Mouse (Mus musculus): ENCODE results near the gene Sgta. TPM values are rescaled to one million over a fixed set of nuclear protein-coding genes. Genes with fewer than 3 reads are reported as not detected.

Sgta gene
- polyA plus RNA-seq, 1 experiment from 2014 or later, result 262 TPM

DNA sequence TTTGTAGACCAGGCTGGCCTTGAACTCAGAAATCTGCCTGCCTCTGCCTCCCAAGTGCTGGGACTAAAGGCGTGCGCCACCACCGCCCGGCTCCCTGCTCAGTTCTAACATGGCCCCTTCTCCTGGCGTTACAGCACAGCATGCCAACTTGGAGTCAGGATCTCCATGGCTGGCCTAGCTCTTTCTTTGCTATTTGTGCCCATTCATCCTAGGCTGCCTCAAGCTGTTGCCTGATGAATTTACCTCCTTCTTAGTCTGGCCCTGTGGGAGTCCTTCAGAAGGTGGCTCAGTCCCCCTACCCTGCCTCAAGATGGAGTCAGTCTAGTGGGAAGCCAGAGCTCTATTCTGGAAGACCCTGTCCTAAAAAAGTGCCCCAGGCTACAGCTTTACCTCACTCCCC is 33.1 kb downstream of the Sgta start:
- Histone ChIP-seq H3K36me3 (ENCODE audit: control insufficient read depth, insufficient read depth, low read length) (peaks cover 3% of the 10 kb centered on the region; the same call in 1 of the 2 replicates), H3K27ac (ENCODE audit: low read depth, low read length) (no peak overlapping the region), H3K9me3 (ENCODE audit: control insufficient read depth, low read length) (no peaks in the 10 kb centered on the region), H3K4me2 (ENCODE audit: low read depth) (no peak overlapping the region), H3K27me3 (ENCODE audit: control insufficient read depth, insufficient read depth, low read length) (peaks cover 22% of the 10 kb centered on the region), H3K4me3 (ENCODE audit: low read depth, low read length) (no peak overlapping the region), H3K4me1 (ENCODE audit: control insufficient read depth, insufficient read depth, low read length) (peaks cover 3% of the 10 kb centered on the region; the same call in 1 of the 2 replicates), H3K9ac (ENCODE audit: low read length) (no peak overlapping the region)
- ATAC-seq (ENCODE audit: insufficient read depth, low FRiP score, low TSS enrichment) (no peak), DNase-seq (ENCODE audit: low spot score) (no peak)
- 95% methylated on average over 5 of the region's 5 CpGs for WGBS

DNA sequence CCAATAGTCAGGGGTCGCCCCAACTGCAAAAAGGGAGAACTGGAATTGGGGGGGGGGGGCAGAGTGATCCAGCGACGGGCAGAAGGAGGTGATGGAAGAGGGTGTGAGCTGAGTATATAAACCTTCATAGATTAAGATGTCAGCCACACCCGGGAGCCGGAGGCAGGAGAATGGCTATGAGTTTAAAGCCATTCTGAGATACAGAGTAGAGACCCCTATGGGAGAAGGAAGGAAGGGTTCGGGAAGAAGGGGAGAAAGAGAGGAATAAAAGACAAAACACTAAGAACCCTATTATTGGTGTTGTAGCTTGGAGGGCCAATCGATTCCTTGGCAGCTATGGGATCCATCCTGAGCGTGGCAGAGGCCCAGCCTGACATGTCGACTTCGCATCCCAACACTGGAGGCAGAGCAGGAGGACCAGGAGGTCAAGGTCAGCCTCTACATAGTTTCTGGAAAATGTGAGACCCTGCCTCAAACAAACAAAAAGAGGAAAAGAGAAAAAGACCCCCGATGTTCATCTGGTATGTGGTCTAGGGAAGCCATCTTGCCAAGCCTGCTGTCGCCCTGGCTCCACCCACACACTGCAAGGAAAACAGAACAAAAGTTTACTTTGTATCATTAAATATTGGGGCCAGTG is 34.2 kb downstream of the Sgta start, which contains the start of gene Diras1:
TSS of gene Diras1 (minus strand) at position 24 of the 637 bp plus-strand sequence.
- Histone ChIP-seq H3K27me3 (ENCODE audit: control insufficient read depth, insufficient read depth, low read length) (peaks cover 26% of the 10 kb centered on the region), H3K9me3 (ENCODE audit: control insufficient read depth, low read length) (no peaks in the 10 kb centered on the region), H3K4me2 (ENCODE audit: low read depth) (peak within 1 kb of the TSS; percentile 61), H3K9ac (ENCODE audit: low read length) (peak within 1 kb of the TSS; percentile 63), H3K4me1 (ENCODE audit: control insufficient read depth, insufficient read depth, low read length) (peaks cover 3% of the 10 kb centered on the region; the same call in 1 of the 2 replicates), H3K36me3 (ENCODE audit: control insufficient read depth, insufficient read depth, low read length) (no peaks in the 10 kb centered on the region), H3K27ac (ENCODE audit: low read depth, low read length) (no peak within 1 kb of the TSS), H3K4me3 (ENCODE audit: low read depth, low read length) (peak within 1 kb of the TSS; percentile 34)
- WGBS, result 52% methylated on average over 12 of the region's 12 CpGs
- no peak for ATAC-seq (ENCODE audit: insufficient read depth, low FRiP score, low TSS enrichment)
- no peak for DNase-seq (ENCODE audit: low spot score)

DNA sequence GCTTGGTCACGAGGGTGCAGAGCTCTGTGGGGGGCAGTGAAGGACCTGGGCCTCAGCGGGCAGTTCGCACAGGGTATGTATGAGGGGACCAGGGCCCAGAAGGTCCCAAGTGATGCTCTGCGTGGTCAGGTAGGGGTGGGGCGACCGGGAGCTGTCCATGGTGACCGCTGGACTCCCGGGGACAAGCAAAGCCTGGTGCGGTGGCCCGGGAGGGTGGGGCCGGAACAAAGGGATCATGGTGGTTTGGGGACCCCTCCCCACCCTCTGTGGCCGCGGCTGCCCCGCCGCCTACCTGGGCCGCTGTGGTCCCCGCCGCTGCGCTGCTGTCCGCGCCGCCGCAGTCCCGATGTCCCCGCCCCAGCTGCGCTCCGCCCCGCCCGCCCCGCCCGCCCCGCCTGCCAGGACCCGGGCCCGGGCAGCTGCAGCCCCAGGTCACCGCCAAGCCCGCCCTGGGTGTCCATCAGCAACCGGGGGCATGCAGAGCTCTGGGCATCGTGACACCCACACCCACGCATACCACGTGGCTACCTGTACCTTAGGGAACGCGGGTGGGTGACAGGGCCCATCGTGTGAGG is 34.8 kb downstream of the Sgta start:
- ATAC-seq (ENCODE audit: insufficient read depth, low FRiP score, low TSS enrichment) (peak; percentile 36; the same call in 1 of the 2 replicates), DNase-seq (ENCODE audit: low spot score) (peak; percentile 18)
- WGBS, result 3% methylated on average over 42 of the region's 43 CpGs
- H3K9ac ChIP-seq (ENCODE audit: low read length), result peak overlapping the region; percentile 63
- peak overlapping the region; percentile 61 for H3K4me2 ChIP-seq (ENCODE audit: low read depth)
- H3K4me3 ChIP-seq (ENCODE audit: low read depth, low read length), result peak overlapping the region; percentile 34
- H3K4me1 ChIP-seq (ENCODE audit: control insufficient read depth, insufficient read depth, low read length), result peaks cover 3% of the 10 kb centered on the region; the same call in 1 of the 2 replicates
- peaks cover 26% of the 10 kb centered on the region for H3K27me3 ChIP-seq (ENCODE audit: control insufficient read depth, insufficient read depth, low read length)
- H3K36me3 ChIP-seq (ENCODE audit: control insufficient read depth, insufficient read depth, low read length), result no peaks in the 10 kb centered on the region
- no peak overlapping the region for H3K27ac ChIP-seq (ENCODE audit: low read depth, low read length)
- H3K9me3 ChIP-seq (ENCODE audit: control insufficient read depth, low read length), result no peaks in the 10 kb centered on the region

DNA sequence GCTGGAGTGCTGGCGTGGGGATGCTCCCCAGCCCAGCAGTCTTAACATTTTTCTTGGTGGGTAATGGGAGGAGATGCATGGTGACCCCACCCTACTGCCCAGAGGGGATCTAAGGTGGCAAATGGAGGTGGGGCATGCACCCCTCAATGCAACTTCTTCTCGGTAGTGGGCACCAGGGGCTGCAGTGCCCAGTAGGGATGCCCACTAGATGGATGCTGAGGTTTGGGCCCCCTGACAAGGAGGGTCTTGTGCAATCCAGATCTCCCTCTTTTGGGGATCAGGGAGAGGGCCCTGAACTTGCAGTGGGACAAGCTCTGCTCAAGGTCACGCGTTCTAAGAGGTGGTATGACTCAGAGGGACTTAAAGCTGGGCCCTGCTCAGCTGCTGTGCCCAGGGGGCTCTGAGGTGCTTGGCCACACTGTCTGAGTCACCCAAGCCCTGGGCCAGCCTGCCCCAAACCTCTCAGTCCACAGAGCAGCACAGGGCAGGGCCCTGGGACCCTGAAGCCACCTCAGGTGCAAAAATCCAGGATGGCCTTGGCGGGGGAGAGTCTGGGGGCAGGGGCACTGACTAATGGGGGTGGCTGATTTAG is 35.5 kb downstream of the Sgta start:
- 72% methylated on average over 5 of the region's 5 CpGs for WGBS
- H3K27ac ChIP-seq (ENCODE audit: low read depth, low read length), result no peak overlapping the region
- H3K4me1 ChIP-seq (ENCODE audit: control insufficient read depth, insufficient read depth, low read length), result peaks cover 3% of the 10 kb centered on the region; the same call in 1 of the 2 replicates
- no peaks in the 10 kb centered on the region for H3K9me3 ChIP-seq (ENCODE audit: control insufficient read depth, low read length)
- DNase-seq (ENCODE audit: low spot score) (no peak), ATAC-seq (ENCODE audit: insufficient read depth, low FRiP score, low TSS enrichment) (no peak)
- H3K9ac ChIP-seq (ENCODE audit: low read length), result peak overlapping the region; percentile 63; the same call in 1 of the 2 replicates
- no peak overlapping the region; the same call in 1 of the 2 replicates for H3K4me3 ChIP-seq (ENCODE audit: low read depth, low read length)
- peak overlapping the region; percentile 61; the same call in 1 of the 2 replicates for H3K4me2 ChIP-seq (ENCODE audit: low read depth)
- no peaks in the 10 kb centered on the region for H3K36me3 ChIP-seq (ENCODE audit: control insufficient read depth, insufficient read depth, low read length)
- peaks cover 26% of the 10 kb centered on the region for H3K27me3 ChIP-seq (ENCODE audit: control insufficient read depth, insufficient read depth, low read length)

DNA sequence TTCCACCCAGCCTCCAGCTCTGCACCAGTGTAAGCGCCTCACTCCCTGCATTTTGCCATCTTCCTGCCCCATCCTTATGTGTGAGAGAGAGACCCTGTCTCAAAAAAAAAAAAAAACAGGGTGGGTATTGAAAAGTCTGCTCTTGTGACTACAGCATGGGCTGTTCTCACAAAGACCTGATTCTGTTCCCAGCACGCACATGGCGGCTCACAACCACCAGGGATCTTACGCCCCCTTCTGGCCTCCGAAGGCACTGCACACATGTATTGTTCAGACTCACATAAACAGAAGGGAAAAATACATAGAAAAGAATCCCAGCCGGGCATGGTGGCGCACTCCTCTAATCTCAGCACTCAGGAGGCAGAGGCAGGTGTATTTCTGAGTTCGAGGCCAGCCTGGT is 37.2 kb downstream of the Sgta start:
- no peak overlapping the region for H3K4me2 ChIP-seq (ENCODE audit: low read depth)
- H3K4me1 ChIP-seq (ENCODE audit: control insufficient read depth, insufficient read depth, low read length), result peaks cover 3% of the 10 kb centered on the region; the same call in 1 of the 2 replicates
- ATAC-seq (ENCODE audit: insufficient read depth, low FRiP score, low TSS enrichment) (no peak), DNase-seq (ENCODE audit: low spot score) (no peak)
- H3K9me3 ChIP-seq (ENCODE audit: control insufficient read depth, low read length), result no peaks in the 10 kb centered on the region
- whole genome bisulfite sequencing, result 66% methylated on average over 8 of the region's 8 CpGs
- H3K4me3 ChIP-seq (ENCODE audit: low read depth, low read length), result no peak overlapping the region
- H3K27me3 ChIP-seq (ENCODE audit: control insufficient read depth, insufficient read depth, low read length), result peaks cover 26% of the 10 kb centered on the region
- H3K27ac ChIP-seq (ENCODE audit: low read depth, low read length), result no peak overlapping the region
- no peak overlapping the region for H3K9ac ChIP-seq (ENCODE audit: low read length)
- no peaks in the 10 kb centered on the region for H3K36me3 ChIP-seq (ENCODE audit: control insufficient read depth, insufficient read depth, low read length)

DNA sequence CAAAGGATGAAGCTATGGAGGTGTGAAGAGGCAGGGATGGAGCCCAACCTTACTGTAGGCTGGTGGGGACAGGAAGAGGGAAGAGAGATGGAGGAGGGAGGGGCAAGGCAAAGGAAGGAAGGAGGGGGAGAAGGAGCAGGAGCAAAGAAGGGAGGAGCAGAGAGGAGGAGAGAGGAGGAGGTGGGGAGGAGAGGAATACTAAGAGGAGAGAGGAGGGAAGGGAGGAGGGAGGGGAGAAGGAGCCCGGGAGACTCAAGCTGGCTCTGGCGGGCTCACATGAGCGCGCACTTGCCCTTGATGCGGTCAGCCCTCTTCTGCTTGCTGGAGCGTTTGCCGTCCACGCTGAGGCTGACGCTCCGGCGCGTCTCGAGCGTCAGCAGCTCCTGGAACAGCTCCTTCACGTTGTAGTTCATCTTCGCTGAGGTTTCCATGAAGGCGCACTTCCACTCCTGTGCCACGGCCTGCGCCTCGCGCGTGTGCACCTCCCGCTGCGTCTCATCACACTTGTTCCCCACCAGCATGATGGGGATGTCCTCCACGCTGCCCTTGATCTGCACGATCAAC is 38.4 kb downstream of the Sgta start:
- Histone ChIP-seq H3K4me2 (ENCODE audit: low read depth) (no peak overlapping the region), H3K4me3 (ENCODE audit: low read depth, low read length) (no peak overlapping the region), H3K9ac (ENCODE audit: low read length) (no peak overlapping the region), H3K9me3 (ENCODE audit: control insufficient read depth, low read length) (no peaks in the 10 kb centered on the region), H3K27me3 (ENCODE audit: control insufficient read depth, insufficient read depth, low read length) (peaks cover 26% of the 10 kb centered on the region), H3K36me3 (ENCODE audit: control insufficient read depth, insufficient read depth, low read length) (no peaks in the 10 kb centered on the region), H3K4me1 (ENCODE audit: control insufficient read depth, insufficient read depth, low read length) (peaks cover 3% of the 10 kb centered on the region; the same call in 1 of the 2 replicates), H3K27ac (ENCODE audit: low read depth, low read length) (no peak overlapping the region)
- ATAC-seq (ENCODE audit: insufficient read depth, low FRiP score, low TSS enrichment) (no peak), DNase-seq (ENCODE audit: low spot score) (no peak)
- WGBS, result 14% methylated on average over 26 of the region's 26 CpGs

DNA sequence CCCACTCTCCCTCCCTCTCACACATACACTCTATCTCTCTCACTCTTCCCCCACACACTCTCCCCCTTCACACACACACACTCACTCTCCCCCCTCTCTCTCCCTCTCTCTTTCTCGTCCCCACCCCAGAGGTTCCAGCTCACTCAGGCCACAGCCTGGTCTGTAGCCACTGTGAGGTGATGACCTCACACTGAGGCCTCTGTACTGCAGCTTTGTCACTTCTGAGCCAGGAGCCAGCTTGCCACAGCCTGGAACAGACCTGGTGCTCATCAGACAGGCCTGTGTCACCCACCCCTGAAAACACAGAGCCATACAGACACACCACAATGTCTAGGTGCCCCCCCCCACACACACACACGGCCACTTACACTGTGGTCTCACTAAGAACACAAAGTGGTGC is 39.8 kb downstream of the Sgta start:
- DNase-seq (ENCODE audit: low spot score), result no peak
- no peaks in the 10 kb centered on the region for H3K9me3 ChIP-seq (ENCODE audit: control insufficient read depth, low read length)
- H3K4me1 ChIP-seq (ENCODE audit: control insufficient read depth, insufficient read depth, low read length), result peaks cover under 1% of the 10 kb centered on the region; the same call in 1 of the 2 replicates
- no peak overlapping the region for H3K4me2 ChIP-seq (ENCODE audit: low read depth)
- H3K36me3 ChIP-seq (ENCODE audit: control insufficient read depth, insufficient read depth, low read length), result no peaks in the 10 kb centered on the region
- no peak overlapping the region for H3K27ac ChIP-seq (ENCODE audit: low read depth, low read length)
- ATAC-seq (ENCODE audit: insufficient read depth, low FRiP score, low TSS enrichment), result no peak
- no peak overlapping the region for H3K4me3 ChIP-seq (ENCODE audit: low read depth, low read length)
- H3K9ac ChIP-seq (ENCODE audit: low read length), result no peak overlapping the region
- peaks cover 24% of the 10 kb centered on the region for H3K27me3 ChIP-seq (ENCODE audit: control insufficient read depth, insufficient read depth, low read length)
- 55% methylated on average over 2 of the region's 2 CpGs for WGBS

DNA sequence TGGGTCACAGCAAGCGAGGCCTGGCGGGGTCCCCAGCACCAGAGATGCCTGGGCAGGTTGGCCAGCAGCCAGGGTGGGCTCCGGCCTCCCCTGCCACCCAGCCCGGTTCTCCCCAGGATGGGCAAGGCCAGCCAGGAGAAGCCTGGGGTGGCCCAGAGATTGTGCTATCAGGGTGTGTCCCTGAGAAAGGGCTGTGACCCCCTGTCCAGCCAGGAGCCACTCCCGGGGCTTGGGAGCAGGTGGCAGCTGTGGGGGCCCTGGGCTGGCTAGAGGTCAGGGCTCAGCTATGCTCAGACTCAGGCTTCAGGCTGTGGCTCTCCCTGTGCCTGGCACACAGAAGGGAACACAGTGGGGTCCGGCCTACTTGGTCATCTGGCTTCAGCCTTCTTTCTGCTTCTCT is 40.3 kb downstream of the Sgta start:
- Histone ChIP-seq H3K9me3 (ENCODE audit: control insufficient read depth, low read length) (no peaks in the 10 kb centered on the region), H3K27ac (ENCODE audit: low read depth, low read length) (no peak overlapping the region)
- 84% methylated on average over 5 of the region's 6 CpGs for WGBS

More for the DNA sequence above, 40.3 kb downstream of the Sgta start:
- peaks cover 21% of the 10 kb centered on the region for H3K27me3 ChIP-seq (ENCODE audit: control insufficient read depth, insufficient read depth, low read length)
- H3K9ac ChIP-seq (ENCODE audit: low read length), result no peak overlapping the region
- no peak overlapping the region for H3K4me2 ChIP-seq (ENCODE audit: low read depth)
- DNase-seq (ENCODE audit: low spot score), result no peak
- no peaks in the 10 kb centered on the region for H3K4me1 ChIP-seq (ENCODE audit: control insufficient read depth, insufficient read depth, low read length)
- H3K4me3 ChIP-seq (ENCODE audit: low read depth, low read length), result no peak overlapping the region
- ATAC-seq (ENCODE audit: insufficient read depth, low FRiP score, low TSS enrichment), result no peak
- H3K36me3 ChIP-seq (ENCODE audit: control insufficient read depth, insufficient read depth, low read length), result no peaks in the 10 kb centered on the region

Data from neural tube, embryonic 11.5 days (tissue).